Mouse (Mus musculus): ENCODE measurements at regions not wholly inside any gene's neighbourhood (a gene's known extent, or its start where the extent isn't known, plus 50 kb on each side); places are given as distances from the start of the nearest gene placed in this dataset.

GRCm38 (mm10) chr8:35189695-35190094 lies 575.9 kb upstream of the Gm19410 start:
- DNase-seq, result no peak

- DNase-seq, result no peak
These were observed 573.1 kb upstream of the Gm19410 start for GRCm38 (mm10) chr8:35192515-35192914.

- DNase-seq, result peak; percentile 29 to 35
These were observed 571.8 kb upstream of the Gm19410 start for GRCm38 (mm10) chr8:35193771-35194170.

DNA sequence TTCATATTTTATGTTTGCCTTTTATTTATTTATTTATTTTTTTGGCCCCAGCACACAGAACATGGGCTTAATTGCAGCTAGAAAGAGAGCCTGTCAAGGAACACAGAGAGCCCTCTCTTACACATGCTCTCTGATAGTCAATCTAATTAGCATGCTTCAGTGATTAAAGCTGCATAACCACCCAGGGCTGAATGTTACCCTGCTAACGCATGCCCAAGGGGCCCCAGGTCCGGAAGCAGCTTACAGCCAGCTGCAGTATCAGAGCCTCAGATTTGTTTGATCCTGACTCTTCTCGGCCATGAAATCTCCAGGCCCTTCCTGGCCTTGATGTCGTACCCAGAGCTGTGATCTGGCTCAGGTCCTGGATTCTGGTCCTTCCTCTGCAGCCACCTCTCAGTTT lies 569.4 kb upstream of the Gm19410 start:
- no peak for DNase-seq

DNA sequence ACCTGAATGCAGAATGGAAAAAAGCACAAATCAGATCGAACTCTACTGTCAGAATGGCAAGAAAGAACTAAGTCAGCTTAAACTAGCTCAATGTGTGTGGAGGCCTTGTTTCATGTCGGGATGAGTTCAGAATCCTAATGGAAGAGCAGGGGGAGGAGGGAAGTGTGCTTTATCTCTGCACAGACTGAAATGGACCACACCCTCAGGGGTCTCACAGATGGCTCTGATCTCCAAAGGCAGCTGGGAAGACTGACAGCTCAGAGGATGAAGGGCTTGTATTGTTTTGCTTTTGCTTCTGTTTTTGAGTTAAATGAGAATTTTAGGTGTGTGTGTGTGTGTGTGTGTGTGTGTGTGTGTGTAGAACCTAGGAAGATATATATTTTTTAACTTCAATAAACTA lies 566.8 kb upstream of the Gm19410 start:
- no peak for DNase-seq

GRCm38 (mm10) chr8:35201416-35201815 lies 564.2 kb upstream of the Gm19410 start:
- no peak for DNase-seq

- DNase-seq, result no peak
These were observed 560.6 kb upstream of the Gm19410 start for GRCm38 (mm10) chr8:35204971-35205370.

DNA sequence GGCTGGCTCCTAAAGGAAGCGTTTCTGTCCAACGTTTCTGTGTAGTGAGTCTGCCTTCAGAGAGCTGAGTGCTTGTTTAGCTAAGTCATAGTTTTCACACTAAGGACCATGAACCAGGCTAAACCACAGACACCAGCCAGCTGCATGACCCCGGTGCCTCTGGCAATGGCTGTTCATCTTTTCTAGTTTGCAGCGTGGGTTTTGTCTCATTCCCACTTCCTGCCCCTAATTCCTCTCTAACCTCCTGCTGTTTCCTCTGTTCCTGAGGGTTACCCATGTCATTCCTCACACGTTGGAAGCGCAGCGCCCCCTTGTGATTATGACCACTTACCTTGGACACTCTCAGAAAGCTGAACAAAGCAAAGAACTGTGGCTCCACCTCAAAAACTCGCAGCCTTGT lies 560.1 kb upstream of the Gm19410 start:
- DNase-seq, result peak; percentile 24 to 29

DNA sequence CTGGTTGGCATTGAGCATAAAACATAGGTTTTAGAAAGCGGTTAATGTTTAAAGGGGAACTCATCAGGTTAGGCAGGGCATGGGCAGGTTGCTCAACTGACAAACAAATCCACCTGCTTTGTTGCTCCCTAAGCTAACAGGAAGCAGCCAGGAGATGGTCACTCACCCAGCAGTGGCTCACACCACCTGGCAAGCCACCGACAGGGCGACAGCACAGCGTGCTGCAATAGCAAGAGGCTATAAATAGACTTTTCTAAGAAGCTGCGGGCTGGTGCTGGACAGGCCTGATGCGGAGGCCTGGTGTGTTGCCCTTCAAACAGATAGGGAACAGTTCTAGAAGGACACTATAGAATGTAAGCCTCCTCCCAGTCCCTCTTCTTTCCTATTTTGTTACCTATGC lies 559.3 kb upstream of the Gm19410 start:
- DNase-seq, result no peak

DNA sequence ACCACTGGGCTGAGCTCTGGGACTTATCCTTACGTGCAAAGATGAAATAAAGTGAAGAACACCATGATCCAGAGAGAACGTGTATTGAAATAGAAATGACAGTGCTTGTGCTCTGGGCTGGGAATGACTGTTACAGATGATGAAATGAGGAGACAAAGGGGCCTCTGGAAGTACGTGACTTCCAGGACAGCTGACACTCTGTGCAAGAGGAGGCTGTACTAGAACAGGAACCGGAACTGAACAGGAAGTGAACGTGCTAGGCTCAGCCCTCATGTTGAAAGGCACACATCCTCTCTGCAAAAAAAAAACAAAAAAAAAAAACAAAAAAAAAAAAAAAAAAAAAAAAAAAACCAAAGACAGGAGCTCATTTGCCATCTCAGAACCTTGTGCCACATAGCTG lies 557.2 kb upstream of the Gm19410 start:
- no peak for DNase-seq

DNA sequence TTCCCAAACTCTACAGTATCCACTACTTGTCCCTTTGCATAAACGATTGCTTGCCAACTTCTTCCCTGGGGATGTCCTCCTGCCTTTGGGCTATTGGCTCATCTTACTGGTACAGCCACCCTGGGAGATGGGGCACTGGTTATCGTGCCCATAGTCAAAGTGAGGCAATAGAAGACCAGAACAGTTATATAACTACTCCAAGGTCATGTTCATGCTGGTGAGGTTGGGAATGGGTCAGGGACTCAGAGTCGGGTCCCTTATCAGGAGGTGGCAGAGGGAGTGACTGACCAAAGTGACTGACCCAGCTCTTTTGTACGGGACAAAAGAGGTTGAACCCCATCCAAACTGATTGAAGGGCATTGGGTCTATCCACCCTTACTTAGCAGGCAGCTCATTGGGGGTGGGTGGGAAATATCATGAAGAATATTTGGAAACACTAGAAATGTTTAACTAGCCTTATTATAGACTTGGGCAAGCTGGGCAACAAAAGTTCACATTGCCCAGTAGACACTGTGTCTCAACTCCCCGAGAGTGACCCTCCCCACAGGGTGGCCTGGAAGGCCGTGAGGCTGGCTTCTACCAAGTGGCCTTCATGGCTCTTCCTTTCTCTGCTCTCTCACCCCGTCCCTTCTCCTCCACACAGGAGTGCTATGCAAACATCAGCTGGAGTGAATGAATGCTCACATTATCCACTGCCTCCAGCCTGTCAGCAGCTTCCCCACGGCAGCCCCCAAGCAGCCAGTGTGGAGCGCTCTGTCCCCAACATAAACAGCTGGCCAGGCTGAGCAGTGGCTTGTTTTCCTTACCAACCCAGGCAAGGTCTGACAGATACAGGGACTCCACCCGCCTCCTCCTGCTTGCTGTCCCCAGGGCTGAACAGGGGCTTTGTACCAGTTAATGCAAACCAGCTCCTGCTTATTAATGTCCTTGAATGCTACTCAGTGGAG lies 553.8 kb upstream of the Gm19410 start:
- DNase-seq, result no peak

- DNase-seq, result no peak
These were observed 552.1 kb upstream of the Gm19410 start for GRCm38 (mm10) chr8:35213515-35213914.

- DNase-seq, result no peak
These were observed 548.0 kb upstream of the Gm19410 start for GRCm38 (mm10) chr8:35217604-35218003.

GRCm38 (mm10) chr8:35218327-35218726 lies 547.3 kb upstream of the Gm19410 start:
- DNase-seq, result no peak

DNA sequence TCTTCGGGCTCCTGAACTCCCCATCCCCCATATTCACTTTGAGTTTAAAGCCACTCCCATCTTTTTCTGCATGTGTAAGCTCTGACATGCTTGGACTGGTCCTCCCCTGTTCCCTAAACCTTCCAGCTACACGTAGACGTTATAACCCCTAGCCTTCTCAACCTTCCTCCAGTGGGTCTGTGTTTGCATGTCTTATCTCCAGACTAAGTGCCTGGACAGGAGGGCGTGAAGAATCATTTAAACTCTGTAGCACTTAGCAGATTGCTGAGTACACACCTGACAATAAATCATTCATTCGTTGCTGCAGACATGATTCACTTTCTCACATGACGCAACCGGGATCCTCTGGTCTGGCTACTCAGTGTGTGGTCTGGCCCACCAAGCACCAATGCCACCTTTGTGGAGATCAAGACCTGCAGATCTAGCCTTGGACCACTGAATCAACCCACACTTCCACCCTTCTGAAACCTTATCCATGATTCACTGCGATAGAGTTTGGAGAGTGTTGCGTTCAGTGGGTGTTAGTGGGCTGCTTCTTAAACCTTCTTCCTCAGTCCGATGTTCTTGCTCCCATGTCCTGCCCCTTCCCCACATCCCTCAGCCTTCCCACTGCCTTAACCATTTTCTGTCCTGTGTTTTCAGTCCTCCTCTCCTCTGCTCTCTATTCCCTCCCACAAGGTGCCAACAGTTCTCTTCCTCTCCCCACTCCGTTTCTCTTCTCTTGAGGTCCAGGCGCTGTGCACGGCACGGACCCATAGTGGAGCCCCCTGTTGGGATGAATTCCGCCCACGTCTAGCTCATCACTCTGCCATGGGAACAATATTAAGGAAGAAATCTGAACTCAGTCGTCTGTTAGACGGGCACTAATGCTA lies 541.3 kb upstream of the Gm19410 start:
- no peak for DNase-seq

DNA sequence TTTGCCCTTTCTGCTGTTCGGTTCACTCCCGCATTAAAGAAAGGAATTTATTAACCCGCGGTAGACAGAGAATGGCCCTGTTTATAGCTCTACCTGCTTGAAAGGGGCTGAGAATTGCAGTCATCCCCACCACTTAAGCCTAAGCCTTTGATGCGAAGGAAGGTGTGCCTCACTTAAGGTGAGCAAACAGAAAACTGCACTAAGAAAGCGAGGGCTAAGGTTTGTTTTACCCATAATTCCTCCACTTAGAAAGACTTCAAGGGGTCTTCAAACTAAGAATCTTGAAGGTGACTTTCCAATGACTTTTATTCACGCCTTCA lies 540.7 kb upstream of the Gm19410 start:
- no peak for DNase-seq

DNA sequence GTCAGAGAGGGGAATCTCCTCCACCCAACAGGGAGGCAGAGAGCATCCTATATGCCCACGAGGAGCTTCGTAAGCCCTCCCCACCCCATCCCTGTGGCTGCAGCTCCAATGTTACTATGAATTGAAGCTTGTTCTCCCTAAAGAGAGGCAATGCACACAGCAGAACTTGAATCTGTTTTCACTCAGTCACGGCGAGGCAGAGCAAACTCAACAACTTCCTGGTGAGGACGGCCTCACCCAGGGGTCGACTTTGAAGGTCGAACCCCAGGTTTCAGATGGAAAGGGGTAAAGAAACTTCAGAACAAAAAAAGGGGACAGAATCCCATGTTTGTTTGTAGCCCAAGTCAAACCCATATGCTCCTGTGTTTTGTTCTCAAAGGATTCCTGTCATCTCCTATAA lies 538.5 kb upstream of the Gm19410 start:
- no peak for DNase-seq

DNA sequence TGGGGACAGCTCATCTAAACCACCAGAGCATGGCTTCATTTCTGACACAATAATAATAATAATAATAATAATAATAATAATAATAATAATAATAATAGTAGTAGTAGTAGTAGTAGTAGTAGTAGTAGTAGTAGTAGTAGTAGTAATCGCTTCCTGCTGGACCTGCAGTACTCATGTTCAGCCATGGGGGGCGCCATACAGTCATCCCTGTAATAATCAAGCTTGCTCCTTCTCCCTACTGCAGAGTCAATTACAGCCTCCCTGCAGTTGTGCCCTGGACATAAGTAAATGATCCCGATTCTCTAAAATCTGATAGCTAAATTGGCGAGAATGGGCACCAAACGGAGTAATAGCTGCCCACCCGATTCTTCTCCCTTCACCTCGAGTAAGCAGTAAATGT lies 537.1 kb upstream of the Gm19410 start:
- DNase-seq, result peak in 1 of 2 experiments; percentile 13

DNA sequence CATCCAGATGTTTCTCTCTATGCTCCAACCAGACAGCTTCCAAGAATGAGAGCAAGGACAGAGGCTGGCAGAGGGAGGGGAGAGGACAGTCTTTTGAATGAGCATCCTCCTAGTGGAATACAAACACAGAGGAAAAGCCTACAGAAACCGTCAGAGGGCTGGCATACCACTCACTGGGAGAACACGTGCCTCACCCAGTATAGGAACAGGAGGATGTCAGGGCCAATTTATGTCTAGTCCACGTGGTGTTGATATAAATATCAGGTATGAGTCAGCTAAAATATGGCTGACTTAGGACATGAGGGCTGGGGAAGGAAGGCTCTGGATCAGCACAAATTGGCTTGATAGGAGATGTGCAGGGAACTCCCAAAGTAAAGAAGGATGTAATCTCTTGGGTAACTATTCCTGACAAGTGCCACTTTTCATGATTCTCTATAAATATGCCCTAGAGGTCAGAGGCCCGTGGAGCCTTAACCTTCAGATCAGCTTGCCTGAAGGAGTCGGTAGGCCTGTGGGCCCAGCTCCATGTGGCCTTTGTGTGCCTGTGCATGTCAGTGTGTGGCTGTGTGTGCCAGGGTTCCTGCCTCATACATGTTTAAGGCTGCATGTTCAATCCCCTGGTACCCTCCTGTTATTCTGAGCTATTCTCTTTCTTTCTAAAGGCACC lies 531.9 kb upstream of the Gm19410 start:
- DNase-seq, result no peak

DNA sequence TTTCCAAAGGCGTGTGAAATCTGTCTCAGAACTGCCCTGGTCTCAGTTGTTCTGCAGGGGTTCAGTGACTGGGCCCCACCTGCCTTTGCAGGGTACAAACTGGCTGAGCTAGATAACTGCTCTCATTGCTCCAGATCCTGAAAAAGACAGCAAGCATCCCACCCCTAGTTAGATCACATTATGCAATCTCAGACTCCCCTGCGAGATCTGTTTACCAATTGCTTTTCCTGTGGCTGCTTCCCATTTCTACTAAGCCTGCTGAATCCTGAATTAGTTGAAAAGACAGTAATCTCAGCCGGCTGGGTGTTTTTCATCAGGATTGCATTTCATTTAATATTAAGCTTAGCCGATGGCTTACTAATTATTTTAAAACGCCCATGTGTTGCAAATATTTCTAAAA lies 531.2 kb upstream of the Gm19410 start:
- no peak for DNase-seq

- no peak for DNase-seq
These were observed 529.6 kb upstream of the Gm19410 start for GRCm38 (mm10) chr8:35235815-35236509.

GRCm38 (mm10) chr8:35237279-35237678 lies 528.3 kb upstream of the Gm19410 start:
- no peak for DNase-seq

DNA sequence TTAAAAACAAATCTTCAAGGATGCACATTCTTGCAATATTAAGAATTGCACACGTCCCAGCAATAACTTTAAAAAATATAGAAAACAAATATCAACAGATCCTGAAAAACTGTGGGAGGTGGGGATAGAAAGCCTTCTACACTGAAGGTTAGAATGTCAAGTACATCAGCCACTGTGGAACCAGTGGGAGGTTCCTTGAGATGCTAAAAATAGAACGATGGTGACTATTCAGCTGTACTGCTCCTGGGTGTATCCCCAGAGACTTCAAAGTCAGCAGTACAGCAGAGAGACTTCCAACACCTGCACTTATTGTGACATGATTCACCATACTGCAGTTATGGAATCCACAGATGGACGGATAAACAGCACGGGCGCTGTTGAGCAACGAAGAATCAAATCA lies 524.7 kb upstream of the Gm19410 start:
- DNase-seq, result no peak
